Mouse (Mus musculus): ENCODE measurements at regions not wholly inside any gene's neighbourhood (a gene's known extent, or its start where the extent isn't known, plus 50 kb on each side); places are given as distances from the start of the nearest gene placed in this dataset.
A peak's percentile ranks its signal among the peaks of the same experiment; 100 is the strongest.
"Not testable (repeated sequence)": the region's sequence is repeated elsewhere in the genome, so short reads cannot be mapped to it uniquely, and the experiment has no call there.

GRCm38 (mm10) chr7:138468436-138468835, 70.9 kb upstream of the Tcerg1l start:
- Histone ChIP-seq H3K9me3 (ENCODE audit: low read length) (no peaks in the 10 kb centered on the region), H3K4me2 (ENCODE audit: low read depth, low read length, poor library complexity, severe bottlenecking) (no peak overlapping the region), H3K9ac (replicated peaks; ENCODE audit: low read length, poor library complexity, severe bottlenecking) (no peak overlapping the region), H3K4me1 (ENCODE audit: insufficient read depth, low read length) (no peaks in the 10 kb centered on the region), H3K4me3 (ENCODE audit: low read depth, low read length) (no peak overlapping the region), H3K27ac (ENCODE audit: low read depth, low read length) (no peak overlapping the region), H3K27me3 (ENCODE audit: insufficient read depth, low read length) (no peaks in the 10 kb centered on the region), H3K36me3 (ENCODE audit: insufficient read depth, low read length) (no peaks in the 10 kb centered on the region)
- TF ChIP-seq CTCF (IDR thresholded peaks at IDR 0.05): no peak
- ATAC-seq (ENCODE audit: low FRiP score) (no peak), DNase-seq (ENCODE audit: low spot score) (no peak)
- WGBS: 89% methylated on average over 2 of the region's 2 CpGs

- no peak for TF ChIP-seq CTCF (IDR thresholded peaks at IDR 0.05)
- no peaks in the 10 kb centered on the region for H3K4me1 ChIP-seq (ENCODE audit: insufficient read depth, low read length)
- no peak overlapping the region for H3K9ac ChIP-seq (replicated peaks; ENCODE audit: low read length, poor library complexity, severe bottlenecking)
- H3K27me3 ChIP-seq (ENCODE audit: insufficient read depth, low read length): no peaks in the 10 kb centered on the region
- DNase-seq (ENCODE audit: low spot score) (no peak), ATAC-seq (ENCODE audit: low FRiP score) (no peak)
- no peak overlapping the region for H3K27ac ChIP-seq (ENCODE audit: low read depth, low read length)
- H3K4me2 ChIP-seq (ENCODE audit: low read depth, low read length, poor library complexity, severe bottlenecking): no peak overlapping the region
- no peaks in the 10 kb centered on the region for H3K36me3 ChIP-seq (ENCODE audit: insufficient read depth, low read length)
- no peaks in the 10 kb centered on the region for H3K9me3 ChIP-seq (ENCODE audit: low read length)
- WGBS: 93% methylated on average over 2 of the region's 2 CpGs
- H3K4me3 ChIP-seq (ENCODE audit: low read depth, low read length): no peak overlapping the region
These were observed 70.5 kb upstream of the Tcerg1l start for GRCm38 (mm10) chr7:138467981-138468380.

DNA sequence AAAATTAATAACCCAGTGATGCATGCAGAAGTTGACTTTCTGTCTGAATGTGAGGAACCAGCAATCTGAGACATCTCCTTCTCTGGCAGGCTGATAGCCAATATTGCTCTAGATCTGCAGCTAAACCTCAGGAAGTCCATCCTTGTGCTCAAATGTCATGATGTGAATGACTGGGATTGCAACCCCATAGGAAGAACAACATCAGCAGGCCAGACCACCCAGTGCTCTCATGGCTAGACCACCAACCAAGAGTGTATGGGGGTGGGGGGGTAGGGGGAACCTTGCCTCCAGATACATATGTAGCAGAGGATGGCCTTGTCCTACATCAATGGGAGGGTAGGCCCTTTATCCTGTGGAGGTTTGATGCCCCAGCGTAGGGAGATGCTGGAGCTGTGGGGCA, 69.9 kb upstream of the Tcerg1l start:
- H3K27me3 ChIP-seq (ENCODE audit: insufficient read depth, low read length): no peaks in the 10 kb centered on the region
- H3K9me3 ChIP-seq (ENCODE audit: low read length): no peaks in the 10 kb centered on the region
- H3K4me1 ChIP-seq (ENCODE audit: insufficient read depth, low read length): no peaks in the 10 kb centered on the region
- no peak for ATAC-seq (ENCODE audit: low FRiP score)
- WGBS: 82% methylated on average over 1 of the region's 1 CpGs
- no peak for DNase-seq (ENCODE audit: low spot score)
- no peaks in the 10 kb centered on the region for H3K36me3 ChIP-seq (ENCODE audit: insufficient read depth, low read length)
- no peak overlapping the region for H3K9ac ChIP-seq (replicated peaks; ENCODE audit: low read length, poor library complexity, severe bottlenecking)
- TF ChIP-seq CTCF (IDR thresholded peaks at IDR 0.05): no peak
- no peak overlapping the region for H3K4me2 ChIP-seq (ENCODE audit: low read depth, low read length, poor library complexity, severe bottlenecking)
- H3K27ac ChIP-seq (ENCODE audit: low read depth, low read length): no peak overlapping the region
- H3K4me3 ChIP-seq (ENCODE audit: low read depth, low read length): no peak overlapping the region

DNA sequence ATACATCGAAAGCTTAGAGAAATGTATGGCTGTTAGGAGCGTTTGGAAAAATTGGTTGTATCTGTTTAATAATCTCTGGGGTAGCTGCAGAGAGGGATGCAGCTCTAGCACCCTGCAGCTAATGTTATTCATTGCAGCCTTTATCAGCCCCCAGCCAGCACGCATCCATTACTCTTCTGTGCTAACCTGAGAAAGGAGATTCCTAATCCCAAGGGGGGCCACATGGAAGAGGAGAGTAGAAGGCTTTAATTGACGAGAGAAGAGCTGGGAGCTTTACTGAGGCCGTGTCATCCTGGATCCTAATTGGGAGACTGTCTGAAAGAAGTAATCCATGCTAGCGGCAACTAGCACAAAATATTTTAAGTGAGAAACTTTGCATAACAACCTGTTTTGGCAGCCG, 60.4 kb upstream of the Tcerg1l start:
- no peak for DNase-seq (ENCODE audit: low spot score)
- 0 out of 2 replicates have a peak overlapping the region, but pooled peaks have one; percentile 12 for H3K27ac ChIP-seq (ENCODE audit: low read depth, low read length)

DNA sequence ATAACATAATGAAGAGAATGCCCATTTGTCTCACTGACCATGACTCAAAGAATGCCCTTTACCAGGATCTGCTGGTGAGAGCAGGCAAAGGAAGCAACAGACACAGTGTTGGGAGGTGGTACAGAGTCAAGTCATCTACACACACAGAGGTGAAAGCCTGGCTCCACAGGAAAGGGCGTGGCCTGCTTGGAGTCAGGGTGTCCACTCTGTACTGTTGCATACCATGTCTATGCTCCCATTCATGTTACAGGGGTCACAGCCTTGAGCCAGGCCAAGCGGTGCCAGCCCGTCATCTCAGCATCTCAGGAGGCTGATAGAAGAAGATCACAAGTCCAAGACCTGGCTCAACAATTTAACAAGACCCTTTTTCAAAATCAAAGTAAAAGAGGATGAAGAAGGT, 57.8 kb upstream of the Tcerg1l start:
- WGBS: 92% methylated on average over 3 of the region's 3 CpGs
- H3K4me1 ChIP-seq (ENCODE audit: insufficient read depth, low read length): peaks cover 7% of the 10 kb centered on the region; the same call in 1 of the 2 replicates
- no peaks in the 10 kb centered on the region for H3K27me3 ChIP-seq (ENCODE audit: insufficient read depth, low read length)
- ATAC-seq (ENCODE audit: low FRiP score): no peak
- H3K9me3 ChIP-seq (ENCODE audit: low read length): no peaks in the 10 kb centered on the region
- no peak for TF ChIP-seq CTCF (IDR thresholded peaks at IDR 0.05)
- no peak overlapping the region for H3K4me2 ChIP-seq (ENCODE audit: low read depth, low read length, poor library complexity, severe bottlenecking)
- no peak for DNase-seq (ENCODE audit: low spot score)
- H3K27ac ChIP-seq (ENCODE audit: low read depth, low read length): no peak overlapping the region
- H3K36me3 ChIP-seq (ENCODE audit: insufficient read depth, low read length): no peaks in the 10 kb centered on the region
- H3K9ac ChIP-seq (replicated peaks; ENCODE audit: low read length, poor library complexity, severe bottlenecking): no peak overlapping the region
- H3K4me3 ChIP-seq (ENCODE audit: low read depth, low read length): no peak overlapping the region

More for the DNA sequence above, 60.4 kb upstream of the Tcerg1l start:
- no peaks in the 10 kb centered on the region for H3K9me3 ChIP-seq (ENCODE audit: low read length)
- no peaks in the 10 kb centered on the region for H3K36me3 ChIP-seq (ENCODE audit: insufficient read depth, low read length)
- H3K4me2 ChIP-seq (ENCODE audit: low read depth, low read length, poor library complexity, severe bottlenecking): no peak overlapping the region
- 18% methylated on average over 7 of the region's 7 CpGs for WGBS
- no peak; the same call in 1 of the 2 replicates for ATAC-seq (ENCODE audit: low FRiP score)
- H3K9ac ChIP-seq (replicated peaks; ENCODE audit: low read length, poor library complexity, severe bottlenecking): no peak overlapping the region
- H3K4me1 ChIP-seq (ENCODE audit: insufficient read depth, low read length): peaks cover 7% of the 10 kb centered on the region; the same call in 1 of the 2 replicates
- H3K27me3 ChIP-seq (ENCODE audit: insufficient read depth, low read length): no peaks in the 10 kb centered on the region
- no peak overlapping the region for H3K4me3 ChIP-seq (ENCODE audit: low read depth, low read length)
- no peak for TF ChIP-seq CTCF (IDR thresholded peaks at IDR 0.05)

GRCm38 (mm10) chr7:138454498-138455225, 57.1 kb upstream of the Tcerg1l start:
- H3K4me1 ChIP-seq (ENCODE audit: insufficient read depth, low read length); DNase-seq (ENCODE audit: low spot score); H3K4me2 ChIP-seq (ENCODE audit: low read depth, low read length, poor library complexity, severe bottlenecking); ATAC-seq (ENCODE audit: low FRiP score); H3K4me3 ChIP-seq (ENCODE audit: low read depth, low read length); H3K36me3 ChIP-seq (ENCODE audit: insufficient read depth, low read length); H3K9me3 ChIP-seq (ENCODE audit: low read length); H3K27me3 ChIP-seq (ENCODE audit: insufficient read depth, low read length); H3K9ac ChIP-seq (replicated peaks; ENCODE audit: low read length, poor library complexity, severe bottlenecking); H3K27ac ChIP-seq (ENCODE audit: low read depth, low read length): not testable (repeated sequence)
- WGBS: 49% methylated on average over 14 of the region's 14 CpGs

All from midbrain, postnatal 0 days (tissue).